Mouse (Mus musculus) cerebellum, adult (tissue): ENCODE measurements around the gene Ms4a10.

Experiments
- ATAC-seq: cut with Nextera tagmentation; 2 replicates; pipeline ENCODE4 v1.9.2; 2017; ENCODE audit warnings: mild to moderate bottlenecking, moderate library complexity, mixed read lengths; ENCODE audit not compliant: insufficient number of reproducible peaks, low FRiP score, low TSS enrichment

Gene Ms4a10

GRCm38 (mm10) chr19:10920532-10920931 is 53.9 kb downstream of the Ms4a10 start, which contains the start of gene Zp1:
Zp1 (minus strand) TSS chr19:10920632.
- no peak for ATAC-seq

- no peak for ATAC-seq
Observed at GRCm38 (mm10) chr19:10918321-10918991, 56.0 kb downstream of the Ms4a10 start.

DNA sequence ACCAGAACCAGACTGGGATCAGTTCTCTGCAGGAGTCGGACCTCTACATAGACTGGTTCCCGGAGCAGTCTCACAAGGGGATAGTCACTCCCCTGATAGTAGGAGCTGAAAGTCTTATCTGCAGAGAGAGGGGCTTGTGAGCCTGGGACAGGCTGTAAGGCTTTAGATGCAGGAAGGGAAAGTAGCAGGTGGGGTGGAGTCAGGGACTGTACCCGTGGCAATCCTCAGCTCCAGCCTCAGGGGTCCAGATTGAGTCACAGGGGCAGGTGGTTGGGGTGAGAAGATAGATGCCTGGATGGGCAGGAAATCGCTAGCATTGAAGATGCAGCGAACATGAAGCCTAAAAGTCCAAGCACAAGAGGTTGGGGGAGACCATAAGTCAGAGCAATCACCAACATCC is 58.0 kb downstream of the Ms4a10 start:
- ATAC-seq, result no peak

- ATAC-seq, result no peak
Observed at GRCm38 (mm10) chr19:10914870-10915269, 59.6 kb downstream of the Ms4a10 start.

GRCm38 (mm10) chr19:10914291-10914690 is 60.2 kb downstream of the Ms4a10 start:
- no peak for ATAC-seq
